Mouse (Mus musculus) heart, adult 8-10 months (tissue): ENCODE data around the gene Napsa. TPM values are rescaled to one million over a fixed set of nuclear protein-coding genes. Genes with fewer than 3 reads are reported as not detected.

Experiments used
- DNase-seq: peaks from one replicate; pipeline ENCODE4 v3.0.0; 2022; ENCODE audit warnings: low spot score
- total RNA-seq, 4 experiments: library from RNA; stranded (reverse); gene quantifications; 2 replicates each; pipeline ENCODE4 v1.2.4; 2022

Gene Napsa
- 1 to 10 TPM in 1 of 4 experiments, under 1 TPM in 3; 0.28 to 1.9 (median 0.37) TPM for total RNA-seq

- DNase-seq = no peak
Measured at GRCm38 (mm10) chr7:44572213-44572701, at the start of gene Napsa. Gene Napsa (plus strand): TSS chr7:44572380.

GRCm38 (mm10) chr7:44523056-44523455 is 49.1 kb upstream of the Napsa start:
- DNase-seq = no peak

- peak; percentile 22 for DNase-seq
Measured at GRCm38 (mm10) chr7:44524502-44524901, 47.7 kb upstream of the Napsa start, which contains the start of gene Mybpc2. Gene Mybpc2 (minus strand): TSS chr7:44524656.

- DNase-seq = peak; percentile 86
Measured at GRCm38 (mm10) chr7:44525126-44525832, 46.9 kb upstream of the Napsa start.

GRCm38 (mm10) chr7:44526414-44527154 is 45.6 kb upstream of the Napsa start:
- no peak for DNase-seq

- peak; percentile 62 for DNase-seq
Measured at GRCm38 (mm10) chr7:44527483-44528398, 44.4 kb upstream of the Napsa start.

- DNase-seq = no peak
Measured at GRCm38 (mm10) chr7:44529518-44529917, 42.7 kb upstream of the Napsa start.

GRCm38 (mm10) chr7:44530507-44530906 is 41.7 kb upstream of the Napsa start:
- DNase-seq = no peak

GRCm38 (mm10) chr7:44531207-44531606 is 41.0 kb upstream of the Napsa start:
- no peak for DNase-seq

- no peak for DNase-seq
Measured at GRCm38 (mm10) chr7:44531946-44532732, 40.0 kb upstream of the Napsa start, which contains the start of gene Spib. Gene Spib (minus strand): TSS chr7:44532071.

- no peak for DNase-seq
Measured at GRCm38 (mm10) chr7:44532918-44533745, 39.0 kb upstream of the Napsa start.

GRCm38 (mm10) chr7:44533746-44534045 is 38.5 kb upstream of the Napsa start:
- DNase-seq = no peak

- DNase-seq = no peak
Measured at GRCm38 (mm10) chr7:44534242-44534641, 37.9 kb upstream of the Napsa start.

- no peak for DNase-seq
Measured at GRCm38 (mm10) chr7:44534656-44535441, 37.3 kb upstream of the Napsa start.

GRCm38 (mm10) chr7:44535657-44536589 is 36.3 kb upstream of the Napsa start:
- DNase-seq = no peak

- DNase-seq = no peak
Measured at GRCm38 (mm10) chr7:44536590-44536968, 35.6 kb upstream of the Napsa start.

- DNase-seq = no peak
Measured at GRCm38 (mm10) chr7:44537009-44537408, 35.2 kb upstream of the Napsa start.

GRCm38 (mm10) chr7:44537496-44537895 is 34.7 kb upstream of the Napsa start:
- DNase-seq = no peak
